Comparison of ENCODE assay signal across 8 mouse cellular contexts in the genomic region with DNA sequence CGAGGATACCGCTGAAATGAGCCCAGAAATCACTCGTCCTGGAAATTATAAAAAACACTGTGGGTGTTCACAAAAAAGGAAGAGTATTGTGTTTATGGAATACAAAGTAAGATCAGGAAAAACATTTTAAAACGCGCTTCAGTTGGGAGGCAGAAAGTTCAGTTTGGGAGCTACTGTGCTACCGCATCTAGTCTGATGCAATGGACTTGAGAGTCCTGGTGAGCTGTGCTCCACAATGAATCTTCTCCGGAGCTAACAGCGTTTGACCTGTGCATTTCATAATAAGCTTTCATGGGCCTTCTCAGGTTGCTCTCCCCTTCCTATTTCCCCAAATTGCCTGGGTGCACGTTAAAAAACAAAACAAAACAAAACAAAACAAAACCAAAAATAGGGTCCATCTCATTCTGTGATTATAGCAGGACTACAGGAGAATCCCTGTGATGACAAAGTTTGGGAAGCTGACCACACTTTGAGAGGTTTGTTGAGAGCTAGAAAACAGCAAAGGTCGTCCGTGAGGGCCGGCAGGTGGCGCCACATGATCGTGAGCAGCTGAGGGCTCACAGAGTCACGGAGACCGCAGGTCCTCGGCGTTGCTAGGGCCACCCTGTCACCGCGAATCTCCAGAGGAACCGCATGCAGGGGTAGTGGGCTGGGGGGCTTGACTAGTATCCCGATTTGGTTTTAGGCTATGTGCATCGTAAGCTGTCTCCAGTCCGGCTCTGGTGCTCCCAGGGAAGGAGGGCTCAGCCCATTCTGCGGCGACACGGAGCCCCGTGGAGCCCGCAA. TPM values are rescaled to one million over a fixed set of nuclear protein-coding genes. Genes with fewer than 3 reads are reported as not detected.
DNase-seq lines count a peak whose midpoint lies in the region; ATAC-seq and TF ChIP-seq lines count a peak whose summit lies in the region.

No protein-coding gene starts in this region.

- DNase-seq in c-Kit-negative CD71-positive TER-119-positive erythroid progenitor cells, embryonic 14.5 days (ENCODE audit: low read depth, low spot score) = peak; percentile 77
- peak; percentile 70 for DNase-seq in heart, postnatal 25 days (ENCODE audit: low spot score)
- DNase-seq in layer of hippocampus, adult 2 months (ENCODE audit: low spot score in 2 of 2) = peak; percentile 86 to 90
- DNase-seq in lung, embryonic 14.5 days = peak; percentile 94
- DNase-seq in testis, postnatal 14 days (ENCODE audit: low spot score) = peak; percentile 85

- WGBS in forebrain, embryonic 13.5 days = 16% methylated on average over 29 of the region's 29 CpGs
- 18% methylated on average over 29 of the region's 29 CpGs for WGBS in lung, embryonic 14.5 days

- peak overlapping the region; percentile 56 for H3K4me3 ChIP-seq in ES-Bruce4 (ENCODE audit: low read depth, low read length)
- H3K4me3 ChIP-seq in forebrain, embryonic 13.5 days = peak overlapping the region; percentile 85
- peak overlapping the region; percentile 97 for H3K4me3 ChIP-seq in layer of hippocampus, adult 2 months
- peak overlapping the region; percentile 90 for H3K4me3 ChIP-seq in lung, embryonic 14.5 days (ENCODE audit: low read depth, low read length)

- TF ChIP-seq CTCF in ES-Bruce4 (IDR thresholded peaks at IDR 0.05; ENCODE audit: low read depth, low read length) = peak; percentile 90
- TF ChIP-seq CTCF in layer of hippocampus, adult 2 months (conservative IDR thresholded peaks at IDR 0.05) = peak; percentile 95
- peak; percentile 97 for TF ChIP-seq CTCF in lung, embryonic 14.5 days (IDR thresholded peaks at IDR 0.05; ENCODE audit: low read depth)

- no peak for TF ChIP-seq POLR2A in ES-Bruce4 (IDR thresholded peaks at IDR 0.05; ENCODE audit: insufficient read depth, low read length)

- H3K27ac ChIP-seq in ES-Bruce4 (ENCODE audit: insufficient read depth, low read length) = no peak overlapping the region
- H3K27ac ChIP-seq in forebrain, embryonic 13.5 days = peak overlapping the region; percentile 69
- H3K27ac ChIP-seq in layer of hippocampus, adult 2 months = peak overlapping the region; percentile 79
- no peak overlapping the region for H3K27ac ChIP-seq in lung, embryonic 14.5 days (ENCODE audit: low read depth)

- peaks cover 2% of the 10 kb centered on the region for H3K4me1 ChIP-seq in ES-Bruce4 (ENCODE audit: control insufficient read depth, insufficient read depth, low read length)
- H3K4me1 ChIP-seq in forebrain, embryonic 13.5 days = peaks cover 33% of the 10 kb centered on the region
- peaks cover 6% of the 10 kb centered on the region; the same call in 1 of the 2 replicates for H3K4me1 ChIP-seq in lung, embryonic 14.5 days (ENCODE audit: insufficient read depth)

- peak; percentile 68 for ATAC-seq in forebrain, embryonic 13.5 days
- ATAC-seq in lung, embryonic 14.5 days (ENCODE audit: insufficient read depth) = peak; percentile 72
- ATAC-seq in neutrophil, adult 5-6 weeks (ENCODE audit: extremely low read depth, insufficient number of reproducible peaks, low FRiP score, poor library complexity, severe bottlenecking) = peak; percentile 60

- H3K4me2 ChIP-seq in forebrain, embryonic 13.5 days = peak overlapping the region; percentile 99
- peak overlapping the region; percentile 100 for H3K4me2 ChIP-seq in lung, embryonic 14.5 days

- H3K9me3 ChIP-seq in ES-Bruce4 (replicated peaks; ENCODE audit: control insufficient read depth, insufficient read depth, low read length, poor library complexity, severe bottlenecking) = no peaks in the 10 kb centered on the region
- no peaks in the 10 kb centered on the region for H3K9me3 ChIP-seq in forebrain, embryonic 13.5 days (replicated peaks)
- no peaks in the 10 kb centered on the region for H3K9me3 ChIP-seq in lung, embryonic 14.5 days (ENCODE audit: low read depth, low read length)

- intact Hi-C loops in heart, postnatal 25 days (cut with DNase I) = loop anchor here (1.0 kb wide), 2 partner anchors 109 to 231 kb away; no protein-coding TSS in a partner anchor

- H3K27me3 ChIP-seq in ES-Bruce4 (ENCODE audit: control insufficient read depth, insufficient read depth, low read length, poor library complexity, severe bottlenecking) = no peaks in the 10 kb centered on the region
- peaks cover 40% of the 10 kb centered on the region for H3K27me3 ChIP-seq in forebrain, embryonic 13.5 days
- peaks cover 24% of the 10 kb centered on the region; the same call in 1 of the 2 replicates for H3K27me3 ChIP-seq in lung, embryonic 14.5 days (ENCODE audit: insufficient read depth, low read length)

- peak; percentile 41; the same call in 1 of the 2 replicates for TF ChIP-seq EP300 in ES-Bruce4 (IDR thresholded peaks at IDR 0.05; ENCODE audit: insufficient read depth, low read depth, low read length)

- no peak overlapping the region for H3K9ac ChIP-seq in ES-Bruce4 (ENCODE audit: low read depth, poor library complexity, severe bottlenecking)
- peak overlapping the region; percentile 45; the same call in 1 of the 2 replicates for H3K9ac ChIP-seq in forebrain, embryonic 13.5 days
- no peak overlapping the region for H3K9ac ChIP-seq in lung, embryonic 14.5 days

- no peaks in the 10 kb centered on the region for H3K36me3 ChIP-seq in ES-Bruce4 (ENCODE audit: control insufficient read depth, insufficient read depth, low read length, poor library complexity, severe bottlenecking)
- no peaks in the 10 kb centered on the region for H3K36me3 ChIP-seq in forebrain, embryonic 13.5 days (ENCODE audit: poor library complexity, severe bottlenecking)
- H3K36me3 ChIP-seq in lung, embryonic 14.5 days (ENCODE audit: insufficient read depth) = no peaks in the 10 kb centered on the region

RNA-seq across cellular contexts. Expression of gene Cnnm2, which starts 0.8 kb away (rescaled TPM):
- 12.1 and 14.8 TPM in 2 replicates for polyA plus RNA-seq in ES-Bruce4 (2011; ENCODE audit: insufficient read depth, insufficient read length, low read depth, missing spikeins)
- polyA plus RNA-seq in forebrain, embryonic 13.5 days (2015; fragmentation: Nextera tagmentation; extraction: Ambion mirVana) = 2.3 and 3.0 TPM in 2 replicates
- 1 to 10 TPM; 4.6 to 7.8 TPM for total RNA-seq in heart, postnatal 25 days (2021)
- total RNA-seq in layer of hippocampus, adult 2 months (2021) = 10 to 100 TPM; 37.9 to 38.8 TPM
- polyA plus RNA-seq in lung, embryonic 14.5 days (2014; fragmentation: Nextera tagmentation; extraction: Ambion mirVana) = 3.8 and 3.9 TPM in 2 replicates
- total RNA-seq in neutrophil, adult 5-6 weeks (2017) = 2.7 and 3.5 TPM in 2 replicates

RNA-seq across cellular contexts. Expression of gene As3mt, which starts 53.3 kb away (rescaled TPM):
- polyA plus RNA-seq in ES-Bruce4 (2011; ENCODE audit: insufficient read depth, insufficient read length, low read depth, missing spikeins) = 2.6 and 2.9 TPM in 2 replicates
- 16.6 and 18.0 TPM in 2 replicates for polyA plus RNA-seq in forebrain, embryonic 13.5 days (2015; fragmentation: Nextera tagmentation; extraction: Ambion mirVana)
- total RNA-seq in heart, postnatal 25 days (2021) = 10 to 100 TPM; 93.3 to 97.2 TPM
- 10 to 100 TPM; 23.1 to 25.2 TPM for total RNA-seq in layer of hippocampus, adult 2 months (2021)
- 28.5 and 29.2 TPM in 2 replicates for polyA plus RNA-seq in lung, embryonic 14.5 days (2014; fragmentation: Nextera tagmentation; extraction: Ambion mirVana)
- total RNA-seq in neutrophil, adult 5-6 weeks (2017) = 13.4 and 18.4 TPM in 2 replicates

Comparison
In these comparisons a context has a peak if more than half of its experiments do, and no peak if none do; other contexts are left out.
1. H3K27ac ChIP-seq: peak in forebrain, embryonic 13.5 days (single experiment) and layer of hippocampus, adult 2 months (single experiment); none in ES-Bruce4 (single experiment) and lung, embryonic 14.5 days (single experiment).
2. Peak in every context shown above with its lines, with median percentiles within 50 percentile points of each other: H3K4me3 ChIP-seq, CTCF ChIP-seq, DNase-seq and ATAC-seq.